Mouse (Mus musculus): ENCODE measurements around the gene Meioc.
"Not testable (repeated sequence)": the region's sequence is repeated elsewhere in the genome, so short reads cannot be mapped to it uniquely, and the experiment has no call there.

Gene Meioc

DNA sequence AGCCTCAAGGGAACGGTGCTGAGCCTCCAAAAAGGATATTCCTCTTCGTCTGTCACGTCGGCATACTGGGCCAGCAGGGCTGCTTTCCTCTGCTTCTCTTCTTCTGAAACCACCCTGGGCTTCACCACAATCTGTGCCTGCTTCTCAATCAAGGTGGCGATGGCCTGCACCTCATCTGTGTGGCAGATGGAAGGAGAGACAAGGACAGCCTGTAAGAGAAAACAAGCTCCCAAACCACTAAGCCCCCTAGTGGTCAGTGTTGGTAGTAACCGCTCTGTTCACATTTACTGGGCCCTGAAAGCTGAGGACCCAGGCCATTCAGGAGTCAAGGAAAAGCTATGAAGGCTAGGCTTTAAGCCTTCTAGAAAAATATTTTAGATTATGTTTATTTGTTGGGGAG lies 26.6 kb downstream of the Meioc start:
- DNase-seq (ENCODE audit: low spot score): peak; percentile 80

DNA sequence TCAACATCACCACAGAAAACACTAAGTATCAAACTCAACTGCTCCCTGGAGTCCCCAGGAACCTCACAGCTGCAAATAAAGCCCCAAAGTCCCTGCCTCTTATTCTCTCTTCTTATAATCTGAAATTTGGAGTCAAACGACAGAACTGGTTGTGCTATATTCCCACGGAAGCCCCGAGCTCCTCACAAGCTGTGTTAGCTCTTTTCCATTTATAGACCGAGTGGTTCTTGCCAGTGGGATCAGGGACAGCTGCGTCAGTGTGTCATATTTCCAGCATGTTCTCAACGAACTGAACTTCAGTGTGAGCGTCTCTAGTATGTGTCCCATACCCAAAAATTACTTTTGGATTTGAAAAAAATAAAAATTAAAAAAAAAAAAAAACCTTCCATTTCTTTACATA lies 31.8 kb downstream of the Meioc start:
- peak; percentile 11 for DNase-seq (ENCODE audit: low spot score)

DNA sequence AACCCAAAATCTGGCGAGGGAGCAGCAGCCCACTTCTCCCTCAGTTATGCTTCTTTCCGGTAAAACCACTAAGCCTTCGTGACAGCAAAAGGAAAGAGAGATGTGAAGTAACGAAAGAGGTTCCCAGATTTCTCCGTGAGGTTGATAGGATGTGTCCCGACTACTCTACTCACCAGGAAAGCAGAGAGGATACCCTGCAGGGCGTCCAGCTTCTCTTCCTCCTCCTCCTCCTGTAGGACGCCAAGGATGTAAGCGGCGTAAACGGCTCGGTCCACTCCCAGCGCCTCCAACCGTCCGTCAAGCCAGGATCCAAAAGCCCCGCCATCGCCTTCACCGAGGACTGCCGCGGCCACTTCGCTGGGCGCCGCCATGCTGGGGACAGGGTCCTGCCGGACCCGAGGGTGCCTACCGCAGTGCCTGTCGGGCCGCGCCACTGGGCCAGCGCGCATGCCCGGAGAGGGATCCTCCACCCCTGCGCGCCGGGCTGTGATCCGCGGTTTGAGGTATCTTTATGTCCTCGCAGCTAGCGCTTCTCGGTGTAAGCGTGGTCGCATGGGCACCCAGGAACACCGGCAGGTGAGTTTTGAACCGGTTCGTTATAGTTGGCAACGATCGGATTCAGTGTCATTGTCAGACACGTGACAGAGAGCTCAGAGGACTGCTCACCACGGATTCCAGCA lies 34.0 kb downstream of the Meioc start, which contains the start of gene Ccdc43:
Gene Ccdc43, minus strand, starts transcription at position 445 of the 680 bp plus-strand sequence.
- DNase-seq (ENCODE audit: low spot score): peak; percentile 83

DNA sequence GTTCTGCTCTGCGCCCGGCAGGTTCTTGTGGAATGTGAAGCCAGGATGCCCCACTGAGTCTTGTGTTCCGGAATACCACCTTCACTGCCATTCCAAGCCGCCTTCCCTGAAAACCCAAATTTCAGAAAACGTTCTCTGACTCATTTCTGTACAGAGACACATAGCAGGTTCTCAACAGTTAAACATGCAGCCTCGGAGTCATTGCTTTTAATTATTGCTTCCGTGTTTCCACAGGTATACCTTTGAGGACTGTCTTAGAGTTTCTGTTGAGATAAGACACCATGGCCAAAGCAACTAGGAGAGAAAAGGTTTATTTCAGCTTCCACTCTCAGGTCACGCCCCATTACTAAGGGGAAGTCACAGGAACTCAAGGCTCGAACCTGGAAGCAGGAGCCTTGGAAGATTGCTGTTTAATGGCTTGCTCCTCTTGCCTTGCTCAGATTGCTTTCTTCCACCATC lies 34.5 kb downstream of the Meioc start:
- no peak for DNase-seq (ENCODE audit: low spot score)

DNA sequence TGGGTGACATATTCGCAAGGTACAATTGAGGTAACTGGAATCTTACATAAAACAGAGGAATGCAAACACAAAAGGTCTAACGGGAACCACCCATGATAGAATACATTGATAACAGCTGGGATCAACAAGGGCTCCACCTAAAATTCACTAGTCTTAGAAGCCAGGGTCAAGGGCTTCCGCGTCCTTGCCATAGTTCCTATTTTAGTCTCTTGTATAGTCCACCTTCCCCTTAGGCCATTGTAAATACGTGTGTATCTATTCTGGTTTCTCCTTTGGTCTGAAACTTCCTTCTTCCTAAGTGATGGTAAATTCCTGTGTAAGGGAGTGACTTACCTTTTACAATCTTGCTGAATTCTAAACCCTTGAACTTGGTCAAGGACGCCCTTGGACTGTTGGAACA lies 38.7 kb downstream of the Meioc start:
- DNase-seq (ENCODE audit: low spot score): not testable (repeated sequence)

DNA sequence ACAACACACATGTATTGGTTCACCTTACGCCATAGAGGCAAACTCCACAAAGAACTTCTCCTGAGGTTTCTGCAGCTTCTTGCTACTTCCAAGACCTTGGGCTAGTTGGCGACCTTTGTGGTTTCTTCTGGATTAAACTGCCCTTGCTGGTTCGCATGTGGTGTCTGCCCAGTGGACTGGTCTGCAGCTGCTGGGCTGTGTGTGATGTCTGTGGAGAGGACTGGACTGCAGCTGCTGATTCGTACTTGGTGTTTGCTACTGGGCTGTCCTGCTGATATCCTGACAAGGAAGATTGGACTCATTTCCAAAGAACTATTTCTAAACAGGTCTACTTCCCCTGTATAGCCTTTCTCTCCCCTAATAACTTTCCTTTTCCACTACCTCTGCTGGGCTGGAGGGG lies 48.9 kb downstream of the Meioc start:
- DNase-seq (ENCODE audit: low spot score): no peak

DNA sequence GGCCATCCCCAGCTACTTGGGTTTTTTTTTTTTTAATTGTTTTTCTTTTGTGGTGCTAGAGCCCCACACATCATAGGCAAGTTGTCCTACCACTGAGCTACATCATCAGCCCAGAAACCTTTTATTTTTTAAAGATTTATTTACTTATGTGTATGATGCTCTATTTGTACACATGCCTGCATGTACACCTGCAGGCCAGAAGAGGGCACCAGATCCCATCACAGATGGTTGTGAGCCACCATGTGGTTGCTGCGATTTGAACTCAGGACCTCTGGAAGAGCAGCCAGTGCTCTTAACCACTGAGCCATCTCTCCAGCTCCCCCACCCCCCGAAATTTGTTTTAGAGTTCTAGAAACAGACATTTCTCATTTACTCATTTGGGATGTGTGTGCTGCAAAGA lies 51.1 kb downstream of the Meioc start:
- DNase-seq (ENCODE audit: low spot score): not testable (repeated sequence)

DNA sequence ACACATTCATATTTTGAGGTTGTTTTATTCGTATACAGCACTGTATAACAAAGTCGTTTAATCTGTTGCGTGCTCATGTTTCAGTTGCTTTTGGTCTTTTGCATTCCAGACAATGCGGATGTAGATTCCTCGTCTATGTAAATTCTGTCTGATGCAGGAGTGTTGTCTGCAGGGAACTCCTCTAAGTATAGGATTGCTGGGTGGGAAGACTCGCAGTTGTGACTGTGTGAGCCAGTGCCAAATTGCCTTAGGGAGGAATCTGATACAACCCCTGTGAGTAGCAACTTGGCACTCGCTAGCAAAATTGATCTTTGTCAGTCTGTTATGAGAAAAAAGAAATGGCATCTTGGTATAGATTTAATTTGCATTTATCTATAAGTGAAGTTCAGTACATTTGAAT lies 52.6 kb downstream of the Meioc start:
- DNase-seq (ENCODE audit: low spot score): no peak

DNA sequence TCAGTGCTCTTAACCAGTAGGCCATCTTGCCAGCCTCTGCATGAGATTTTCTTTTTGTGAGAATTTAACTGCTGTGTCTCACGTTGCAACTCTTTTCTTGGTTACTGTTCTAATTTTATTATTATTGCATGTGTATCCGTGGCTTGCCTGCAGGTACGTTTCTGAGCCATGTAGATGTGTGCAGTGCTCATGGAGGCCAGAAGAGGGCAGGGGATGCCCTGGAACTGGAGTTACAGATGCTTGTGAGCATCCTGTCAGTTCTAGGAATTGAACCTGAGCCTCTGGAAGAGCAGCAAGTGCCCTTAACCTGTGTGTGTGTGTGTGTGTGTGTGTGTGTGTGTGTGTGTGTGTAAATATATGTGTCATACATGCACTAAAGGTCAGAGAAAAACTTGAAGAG lies 62.1 kb downstream of the Meioc start:
- no peak for DNase-seq (ENCODE audit: low spot score)

DNA sequence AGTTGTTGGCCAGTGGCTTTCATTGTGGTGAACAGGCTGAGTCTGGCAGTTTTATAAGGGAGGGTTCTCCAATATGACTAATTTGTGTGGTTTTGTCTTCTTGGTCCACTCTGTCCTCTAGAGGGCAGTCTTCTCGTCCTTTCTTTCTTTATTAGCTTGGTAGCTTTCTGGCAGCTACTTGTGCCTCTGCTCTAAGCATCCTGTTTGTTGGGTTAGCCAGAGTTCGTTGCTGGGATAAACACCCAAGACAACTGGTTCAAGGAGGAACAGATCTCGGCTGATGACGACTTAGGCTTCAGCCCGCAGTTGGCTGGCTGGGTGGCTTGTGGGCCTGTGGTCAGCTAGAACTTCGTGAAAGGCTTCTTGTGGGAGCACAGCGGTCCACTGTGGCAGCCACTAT lies 65.1 kb downstream of the Meioc start:
- peak; percentile 54 for DNase-seq (ENCODE audit: low spot score)

DNA sequence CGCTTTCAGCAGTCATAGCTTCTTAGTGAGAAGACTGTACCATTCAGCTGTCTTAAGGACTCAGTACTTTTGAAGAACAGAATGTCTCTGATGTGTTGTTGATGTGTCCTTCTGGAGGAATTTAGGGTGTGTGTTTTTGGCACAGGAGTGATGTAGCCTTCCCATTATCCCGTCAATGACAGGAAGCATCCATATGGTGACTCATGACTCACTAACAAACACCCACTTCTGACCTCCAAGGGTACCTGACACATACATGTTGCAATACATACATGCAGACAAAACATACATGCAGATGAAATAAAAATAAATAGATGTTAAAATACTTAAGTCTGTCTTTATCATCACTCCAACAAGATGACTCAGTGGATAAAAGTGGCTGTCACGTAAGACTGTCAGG lies 66.3 kb downstream of the Meioc start:
- no peak for DNase-seq (ENCODE audit: low spot score)

DNA sequence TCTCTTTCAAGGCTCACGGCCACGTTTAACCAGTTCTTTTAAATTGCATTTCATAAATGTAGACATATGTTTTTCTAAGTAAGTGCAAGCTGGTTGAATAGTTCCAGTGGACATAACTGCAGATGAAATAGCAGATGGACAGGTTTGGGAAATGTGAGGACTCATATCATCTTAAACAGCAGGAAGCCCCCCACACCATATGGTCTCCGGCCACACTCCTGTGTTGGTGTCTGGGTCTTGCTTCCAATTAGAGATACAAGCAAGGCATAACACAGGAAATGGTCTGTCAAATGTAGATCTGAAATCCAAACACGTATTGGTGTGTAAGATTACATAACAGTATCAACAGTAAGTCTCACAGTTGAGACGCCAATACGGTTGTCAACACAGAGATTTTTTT lies 67.8 kb downstream of the Meioc start:
- DNase-seq (ENCODE audit: low spot score): no peak

Data from layer of hippocampus, adult 11-12 months (tissue).